Mouse (Mus musculus) C2C12 (cell line): Measurements from ENCODE around the gene Fermt2.

Experiments
- CTCF ChIP-seq: IDR thresholded peaks from one replicate; pipeline ENCODE4 v1.5.1; 2011; ENCODE audit not compliant: control insufficient read depth, insufficient read depth, insufficient read length
- MAX ChIP-seq: IDR thresholded peaks from one replicate; pipeline ENCODE4 v1.6.1; 2011; ENCODE audit warnings: mild to moderate bottlenecking, control low read depth

GRCm38 (mm10) chr14:45478515-45478914 is 51.4 kb downstream of the Fermt2 start:
- TF ChIP-seq CTCF (no peak), MAX (no peak)
